Mouse (Mus musculus) neural tube, embryonic 15.5 days (tissue): ENCODE data around the gene Chd9. TPM values are rescaled to one million over a fixed set of nuclear protein-coding genes. Genes with fewer than 3 reads are reported as not detected.

Experiments used
- ATAC-seq: fragments of 200-750 bp; cut with Nextera tagmentation; 2 replicates; pipeline ENCODE4 v1.8.0; 2017; ENCODE audit warnings: mild to moderate bottlenecking, moderate TSS enrichment, moderate library complexity; ENCODE audit not compliant: low FRiP score
- H3K27ac ChIP-seq: fragments of 300-500 bp; sonication (generic); replicated peaks from 2 replicates; pipeline ENCODE4 v1.5.1; 2015; ENCODE audit warnings: mild to moderate bottlenecking, inconsistent platforms
- H3K27me3 ChIP-seq: fragments of 300-500 bp; sonication (generic); replicated peaks from 2 replicates; pipeline ENCODE4 v1.6.1; 2015; ENCODE audit warnings: inconsistent platforms
- H3K36me3 ChIP-seq: fragments of 300-500 bp; sonication (generic); 2 replicates; pipeline ENCODE4 v1.6.1; 2015; ENCODE audit warnings: inconsistent platforms
- H3K4me1 ChIP-seq: fragments of 300-500 bp; sonication (generic); 2 replicates; pipeline ENCODE4 v1.6.1; 2015; ENCODE audit warnings: inconsistent platforms
- H3K4me2 ChIP-seq: fragments of 300-500 bp; sonication (generic); 2 replicates; pipeline ENCODE4 v1.6.1; 2015; ENCODE audit warnings: inconsistent platforms, mild to moderate bottlenecking, moderate library complexity
- H3K4me3 ChIP-seq: fragments of 300-500 bp; sonication (generic); replicated peaks from 2 replicates; pipeline ENCODE4 v1.5.1; 2015; ENCODE audit warnings: mild to moderate bottlenecking, inconsistent platforms
- H3K9ac ChIP-seq: fragments of 300-500 bp; sonication (generic); replicated peaks from 2 replicates; pipeline ENCODE4 v1.6.1; 2015; ENCODE audit warnings: mild to moderate bottlenecking, inconsistent platforms
- H3K9me3 ChIP-seq: fragments of 300-500 bp; sonication (generic); replicated peaks from 2 replicates; pipeline ENCODE4 v1.6.1; 2016; ENCODE audit warnings: inconsistent platforms
- whole genome bisulfite sequencing: fragments of 180-500 bp; shearing (Covaris S2); methylation state at CpG from one replicate; pipeline ENCODE4 v1.1.7; 2015; ENCODE audit warnings: mixed read lengths; 5-methylcytosine and 5-hydroxymethylcytosine counted together
- polyA plus RNA-seq: library from polyadenylated mRNA; unstranded; fragments of >200 nt; fragmentation: Nextera tagmentation; extraction: Ambion mirVana; gene quantifications from 2 replicates; pipeline ENCODE4 v1.2.1, GENCODE M21; 2015

The Chd9 gene
- polyA plus RNA-seq, 1 experiment from 2014 or later, result 80.6 TPM

GRCm38 (mm10) chr8:90862038-90862437, 33.9 kb downstream of the Chd9 start:
- H3K9ac ChIP-seq, result no peak overlapping the region
- peak; percentile 88 for ATAC-seq
- 10% methylated on average over 9 of the region's 9 CpGs for WGBS

GRCm38 (mm10) chr8:90867061-90867460, 38.9 kb downstream of the Chd9 start:
- H3K4me2 ChIP-seq, result no peak overlapping the region
- no peaks in the 10 kb centered on the region for H3K36me3 ChIP-seq
- no peak overlapping the region for H3K27ac ChIP-seq
- 93% methylated on average over 2 of the region's 2 CpGs for WGBS
- H3K4me1 ChIP-seq, result peaks cover 47% of the 10 kb centered on the region
- no peak overlapping the region for H3K9ac ChIP-seq
- H3K27me3 ChIP-seq, result no peaks in the 10 kb centered on the region
- H3K4me3 ChIP-seq, result no peak overlapping the region
- no peak for ATAC-seq
- H3K9me3 ChIP-seq, result no peaks in the 10 kb centered on the region

More at GRCm38 (mm10) chr8:90862038-90862437, 33.9 kb downstream of the Chd9 start:
- no peaks in the 10 kb centered on the region for H3K9me3 ChIP-seq
- no peak overlapping the region for H3K4me3 ChIP-seq
- peaks cover 24% of the 10 kb centered on the region for H3K4me1 ChIP-seq
- H3K27ac ChIP-seq, result peak overlapping the region; percentile 83
- H3K36me3 ChIP-seq, result no peaks in the 10 kb centered on the region
- H3K27me3 ChIP-seq, result no peaks in the 10 kb centered on the region
- peak overlapping the region; percentile 22; the same call in 1 of the 2 replicates for H3K4me2 ChIP-seq

- no peaks in the 10 kb centered on the region for H3K27me3 ChIP-seq
- ATAC-seq, result no peak
- H3K9me3 ChIP-seq, result no peaks in the 10 kb centered on the region
- H3K4me2 ChIP-seq, result no peak overlapping the region
- H3K4me3 ChIP-seq, result no peak overlapping the region
- 88% methylated on average over 4 of the region's 4 CpGs for WGBS
- H3K36me3 ChIP-seq, result no peaks in the 10 kb centered on the region
- peak overlapping the region; percentile 87; the same call in 1 of the 2 replicates for H3K27ac ChIP-seq
- peaks cover 39% of the 10 kb centered on the region for H3K4me1 ChIP-seq
- H3K9ac ChIP-seq, result no peak overlapping the region
Observed at GRCm38 (mm10) chr8:90867911-90868310, 39.8 kb downstream of the Chd9 start.

- Histone ChIP-seq H3K4me1 (peaks cover 39% of the 10 kb centered on the region), H3K27ac (peak overlapping the region; percentile 87), H3K9me3 (no peaks in the 10 kb centered on the region), H3K4me3 (no peak overlapping the region), H3K36me3 (no peaks in the 10 kb centered on the region), H3K4me2 (no peak overlapping the region), H3K9ac (no peak overlapping the region), H3K27me3 (no peaks in the 10 kb centered on the region)
- WGBS, result 77% methylated on average over 4 of the region's 4 CpGs
- no peak for ATAC-seq
Observed at GRCm38 (mm10) chr8:90868334-90868733, 40.2 kb downstream of the Chd9 start.

- ATAC-seq, result peak; percentile 65
- Histone ChIP-seq H3K9ac (0 out of 2 replicates have a peak overlapping the region, but pooled peaks have one; percentile 14), H3K36me3 (no peaks in the 10 kb centered on the region), H3K27me3 (no peaks in the 10 kb centered on the region), H3K9me3 (no peaks in the 10 kb centered on the region), H3K4me3 (no peak overlapping the region), H3K27ac (peak overlapping the region; percentile 87), H3K4me2 (peak overlapping the region; percentile 49), H3K4me1 (peaks cover 39% of the 10 kb centered on the region)
- WGBS, result 23% methylated on average over 18 of the region's 18 CpGs
Observed at GRCm38 (mm10) chr8:90869071-90869919, 41.1 kb downstream of the Chd9 start.

- H3K4me2 ChIP-seq, result peak overlapping the region; percentile 49
- no peaks in the 10 kb centered on the region for H3K9me3 ChIP-seq
- H3K4me3 ChIP-seq, result no peak overlapping the region; the same call in 1 of the 2 replicates
- H3K27me3 ChIP-seq, result no peaks in the 10 kb centered on the region
- H3K27ac ChIP-seq, result peak overlapping the region; percentile 87
- ATAC-seq, result peak; percentile 84
- peaks cover 39% of the 10 kb centered on the region for H3K4me1 ChIP-seq
- no peaks in the 10 kb centered on the region for H3K36me3 ChIP-seq
- WGBS, result 4% methylated on average over 22 of the region's 22 CpGs
- 0 out of 2 replicates have a peak overlapping the region, but pooled peaks have one; percentile 14 for H3K9ac ChIP-seq
Observed at GRCm38 (mm10) chr8:90869920-90870777, 42.0 kb downstream of the Chd9 start.

GRCm38 (mm10) chr8:90871375-90872080, 43.4 kb downstream of the Chd9 start:
- ATAC-seq, result no peak
- H3K36me3 ChIP-seq, result no peaks in the 10 kb centered on the region
- H3K9me3 ChIP-seq, result no peaks in the 10 kb centered on the region
- no peak overlapping the region for H3K4me2 ChIP-seq
- H3K4me1 ChIP-seq, result peaks cover 47% of the 10 kb centered on the region
- H3K27ac ChIP-seq, result peak overlapping the region; percentile 87
- H3K9ac ChIP-seq, result no peak overlapping the region
- no peaks in the 10 kb centered on the region for H3K27me3 ChIP-seq
- 33% methylated on average over 6 of the region's 6 CpGs for WGBS
- no peak overlapping the region for H3K4me3 ChIP-seq

DNA sequence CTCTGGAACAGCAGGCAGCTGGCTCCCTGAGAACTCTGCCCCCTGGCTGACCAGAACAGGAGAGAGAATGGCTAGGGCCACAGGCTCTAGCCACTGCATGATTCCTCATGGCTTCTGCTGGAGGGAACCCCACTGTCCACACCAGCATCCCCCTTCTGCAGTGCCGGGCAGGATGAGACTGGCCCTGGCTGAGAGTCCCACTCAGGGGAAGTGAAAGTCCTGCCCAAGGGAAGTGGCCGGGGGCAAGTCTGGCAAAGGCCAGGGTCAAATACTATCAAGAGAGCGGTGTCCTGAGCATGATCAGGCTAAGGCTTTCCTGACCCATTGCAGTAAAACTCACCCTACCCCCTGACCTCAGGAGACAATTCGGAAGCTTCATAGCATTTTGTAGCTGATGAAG, 44.9 kb downstream of the Chd9 start:
- Histone ChIP-seq H3K27me3 (no peaks in the 10 kb centered on the region), H3K4me1 (peaks cover 59% of the 10 kb centered on the region), H3K9ac (no peak overlapping the region), H3K9me3 (no peaks in the 10 kb centered on the region), H3K4me3 (no peak overlapping the region), H3K4me2 (no peak overlapping the region), H3K36me3 (no peaks in the 10 kb centered on the region), H3K27ac (no peak overlapping the region)
- ATAC-seq, result no peak
- WGBS, result 86% methylated on average over 4 of the region's 4 CpGs

DNA sequence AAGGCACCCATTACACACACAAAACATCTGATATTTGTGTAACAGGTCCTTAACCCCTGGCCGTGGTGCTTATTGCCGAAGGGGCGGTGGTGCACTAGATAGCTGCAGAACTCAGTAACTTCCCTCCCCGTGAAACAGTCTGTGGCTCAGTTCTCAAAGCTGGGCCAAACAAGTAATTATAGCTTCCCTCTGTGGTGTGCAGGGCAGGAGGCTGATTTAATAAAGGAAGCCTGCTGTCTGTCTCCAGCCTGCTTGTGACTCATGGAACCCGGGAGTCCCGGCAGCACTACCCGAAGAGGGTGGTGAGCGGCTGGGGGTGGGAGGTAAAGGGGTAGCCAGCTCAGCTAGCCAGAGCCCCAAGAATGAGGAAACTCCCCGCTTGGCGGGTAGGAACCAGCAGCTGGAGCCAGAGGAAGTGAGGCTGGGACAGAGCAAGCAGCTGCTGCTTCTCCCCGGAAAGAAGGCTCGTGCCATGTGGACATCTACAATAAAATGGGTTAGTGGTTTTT, 48.1 kb downstream of the Chd9 start:
- H3K4me2 ChIP-seq, result peak overlapping the region; percentile 69
- H3K4me1 ChIP-seq, result peaks cover 34% of the 10 kb centered on the region
- no peaks in the 10 kb centered on the region for H3K27me3 ChIP-seq
- 0 out of 2 replicates have a peak overlapping the region, but pooled peaks have one; percentile 41 for H3K9ac ChIP-seq
- H3K9me3 ChIP-seq, result no peaks in the 10 kb centered on the region
- no peaks in the 10 kb centered on the region for H3K36me3 ChIP-seq
- peak overlapping the region; percentile 85 for H3K27ac ChIP-seq
- 1% methylated on average over 12 of the region's 12 CpGs for WGBS
- peak overlapping the region; percentile 39 for H3K4me3 ChIP-seq
- peak; percentile 29 for ATAC-seq

DNA sequence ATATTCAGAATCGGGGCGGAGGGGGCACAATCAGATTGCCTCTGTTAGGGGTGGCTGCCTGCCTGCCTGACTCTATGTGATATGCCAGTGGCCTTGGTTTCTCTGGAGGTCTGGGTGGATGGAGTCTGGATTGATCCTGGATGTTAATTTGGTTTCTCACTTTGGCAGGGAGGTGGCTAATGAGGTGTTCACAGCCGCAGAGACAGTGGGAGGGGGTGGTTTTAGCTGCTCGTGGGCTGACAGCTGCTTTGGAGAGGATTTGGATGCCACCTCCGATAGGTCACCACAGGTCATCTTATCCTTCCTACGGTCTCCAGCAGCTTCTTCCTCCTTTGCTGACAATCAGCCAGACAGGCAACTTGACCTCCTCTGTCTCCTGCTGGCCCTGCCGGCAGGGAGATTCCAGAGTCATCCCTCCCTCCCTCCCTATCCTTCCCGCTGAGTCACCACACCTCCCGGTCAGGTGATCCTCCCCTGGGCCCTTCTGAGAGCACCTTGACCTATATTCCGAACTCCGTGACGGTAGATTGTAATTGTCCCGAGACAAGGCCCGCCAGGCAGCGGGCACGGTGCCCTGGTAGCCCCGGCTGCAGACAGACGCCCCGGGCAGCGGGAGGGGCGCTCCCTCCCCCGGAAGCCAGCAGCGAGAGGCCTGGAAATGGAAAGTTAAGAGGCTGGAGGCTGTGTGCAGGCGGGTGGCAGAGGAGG, 48.7 kb downstream of the Chd9 start:
- H3K27ac ChIP-seq, result peak overlapping the region; percentile 85
- under 1% methylated on average over 24 of the region's 24 CpGs for WGBS
- ATAC-seq, result peak; percentile 68

More for the DNA sequence above, 48.7 kb downstream of the Chd9 start:
- Histone ChIP-seq H3K27me3 (no peaks in the 10 kb centered on the region), H3K9ac (peak overlapping the region; percentile 41), H3K36me3 (no peaks in the 10 kb centered on the region), H3K4me3 (peak overlapping the region; percentile 39), H3K4me1 (peaks cover 28% of the 10 kb centered on the region), H3K4me2 (peak overlapping the region; percentile 69), H3K9me3 (no peaks in the 10 kb centered on the region)
